Mouse (Mus musculus) liver, embryonic 12.5 days (tissue): ENCODE results near the gene Arhgef15. TPM values are rescaled to one million over a fixed set of nuclear protein-coding genes. Genes with fewer than 3 reads are reported as not detected.

Experiments used
- ATAC-seq: fragments of 200-750 bp; cut with Nextera tagmentation; 2 replicates; pipeline ENCODE4 v1.8.0; 2017; ENCODE audit warnings: moderate number of reproducible peaks, mild to moderate bottlenecking, moderate library complexity
- H3K27ac ChIP-seq: fragments of 300-500 bp; sonication (generic); 2 replicates; pipeline ENCODE4 v1.5.1; 2016; ENCODE audit warnings: mild to moderate bottlenecking
- H3K27me3 ChIP-seq: fragments of 300-500 bp; sonication (generic); replicated peaks from 2 replicates; pipeline ENCODE4 v1.6.1; 2016; ENCODE audit warnings: mild to moderate bottlenecking, moderate library complexity
- H3K36me3 ChIP-seq: fragments of 300-500 bp; sonication (generic); 2 replicates; pipeline ENCODE4 v1.6.1; 2016; ENCODE audit warnings: mild to moderate bottlenecking, moderate library complexity
- H3K4me1 ChIP-seq: fragments of 300-500 bp; sonication (generic); 2 replicates; pipeline ENCODE4 v1.6.1; 2016
- H3K4me2 ChIP-seq: fragments of 300-500 bp; sonication (generic); 2 replicates; pipeline ENCODE4 v1.6.1; 2016; ENCODE audit warnings: mild to moderate bottlenecking, moderate library complexity
- H3K4me3 ChIP-seq: fragments of 300-500 bp; sonication (generic); 2 replicates; pipeline ENCODE4 v1.5.1; 2016; ENCODE audit warnings: mild to moderate bottlenecking, moderate library complexity
- H3K9ac ChIP-seq: fragments of 300-500 bp; sonication (generic); 2 replicates; pipeline ENCODE4 v1.6.1; 2016; ENCODE audit warnings: mild to moderate bottlenecking, moderate library complexity
- H3K9me3 ChIP-seq: fragments of 300-500 bp; sonication (generic); replicated peaks from 2 replicates; pipeline ENCODE4 v1.6.1; 2016; ENCODE audit warnings: mild to moderate bottlenecking, moderate library complexity
- WGBS: fragments of 180-500 bp; shearing (Covaris S2); methylation state at CpG from one replicate; pipeline ENCODE4 v1.1.7; 2016; ENCODE audit not compliant: insufficient replicate concordance; 5-methylcytosine and 5-hydroxymethylcytosine counted together
- microRNA-seq: library from miRNA; unstranded; fragments of <30 nt; microRNA quantifications from one replicate; pipeline ENCODE4, GENCODE M21; 2017
- polyA plus RNA-seq: library from polyadenylated mRNA; unstranded; fragments of >200 nt; fragmentation: Nextera tagmentation; extraction: Ambion mirVana; gene quantifications from 2 replicates; pipeline ENCODE4 v1.2.1, GENCODE M21; 2016

Arhgef15 gene
- polyA plus RNA-seq, 1 experiment from 2014 or later = 3.0 TPM

GRCm38 (mm10) chr11:68901351-68902046 is 55.8 kb downstream of the Arhgef15 start, which contains the start of gene Rpl26:
Gene Rpl26 (plus strand): TSS chr11:68901583.
- peaks cover 43% of the 10 kb centered on the region for H3K36me3 ChIP-seq
- peak within 1 kb of the TSS; percentile 90 for H3K27ac ChIP-seq
- no peaks in the 10 kb centered on the region for H3K27me3 ChIP-seq
- peak within 1 kb of the TSS; percentile 96 for H3K9ac ChIP-seq
- WGBS = under 1% methylated on average over 52 of the region's 52 CpGs
- peak; percentile 78 for ATAC-seq
- peak within 1 kb of the TSS; percentile 88 for H3K4me2 ChIP-seq
- no peaks in the 10 kb centered on the region for H3K9me3 ChIP-seq
- H3K4me1 ChIP-seq = peaks cover 61% of the 10 kb centered on the region
- peak within 1 kb of the TSS; percentile 96 for H3K4me3 ChIP-seq

GRCm38 (mm10) chr11:68900519-68901350 is 56.5 kb downstream of the Arhgef15 start:
- H3K4me1 ChIP-seq = peaks cover 68% of the 10 kb centered on the region
- H3K27me3 ChIP-seq = no peaks in the 10 kb centered on the region
- no peaks in the 10 kb centered on the region for H3K9me3 ChIP-seq
- H3K4me2 ChIP-seq = peak overlapping the region; percentile 88
- H3K4me3 ChIP-seq = peak overlapping the region; percentile 96
- ATAC-seq = no peak
- peak overlapping the region; percentile 41 for H3K27ac ChIP-seq
- 31% methylated on average over 31 of the region's 31 CpGs for WGBS
- peaks cover 35% of the 10 kb centered on the region for H3K36me3 ChIP-seq
- peak overlapping the region; percentile 96 for H3K9ac ChIP-seq

GRCm38 (mm10) chr11:68899815-68900214 is 57.5 kb downstream of the Arhgef15 start:
- Histone ChIP-seq H3K36me3 (peaks cover 26% of the 10 kb centered on the region), H3K9me3 (no peaks in the 10 kb centered on the region), H3K4me3 (no peak overlapping the region), H3K4me1 (peaks cover 72% of the 10 kb centered on the region), H3K4me2 (0 out of 2 replicates have a peak overlapping the region, but pooled peaks have one; percentile 7), H3K27me3 (no peaks in the 10 kb centered on the region), H3K27ac (no peak overlapping the region; the same call in 1 of the 2 replicates), H3K9ac (no peak overlapping the region)
- ATAC-seq = no peak
- WGBS = 70% methylated on average over 8 of the region's 8 CpGs

GRCm38 (mm10) chr11:68898790-68899189 is 58.5 kb downstream of the Arhgef15 start:
- H3K9ac ChIP-seq = no peak overlapping the region
- 24% methylated on average over 6 of the region's 6 CpGs for WGBS
- peaks cover 75% of the 10 kb centered on the region for H3K4me1 ChIP-seq
- H3K27me3 ChIP-seq = no peaks in the 10 kb centered on the region
- peak; percentile 40 for ATAC-seq
- no peak overlapping the region for H3K4me3 ChIP-seq
- peaks cover 16% of the 10 kb centered on the region for H3K36me3 ChIP-seq
- H3K9me3 ChIP-seq = no peaks in the 10 kb centered on the region
- peak overlapping the region; percentile 73 for H3K27ac ChIP-seq
- peak overlapping the region; percentile 4; the same call in 1 of the 2 replicates for H3K4me2 ChIP-seq

GRCm38 (mm10) chr11:68897838-68898237 is 59.4 kb downstream of the Arhgef15 start:
- H3K4me3 ChIP-seq = no peak overlapping the region
- H3K27me3 ChIP-seq = no peaks in the 10 kb centered on the region
- H3K9me3 ChIP-seq = no peaks in the 10 kb centered on the region
- H3K27ac ChIP-seq = peak overlapping the region; percentile 73; the same call in 1 of the 2 replicates
- no peak overlapping the region for H3K4me2 ChIP-seq
- WGBS = 50% methylated on average over 6 of the region's 6 CpGs
- H3K36me3 ChIP-seq = peaks cover 6% of the 10 kb centered on the region
- ATAC-seq = no peak
- H3K9ac ChIP-seq = 0 out of 2 replicates have a peak overlapping the region, but pooled peaks have one; percentile 17
- H3K4me1 ChIP-seq = peaks cover 73% of the 10 kb centered on the region

- 50% methylated on average over 4 of the region's 4 CpGs for WGBS
- Histone ChIP-seq H3K4me3 (no peak overlapping the region), H3K9ac (no peak overlapping the region), H3K27me3 (no peaks in the 10 kb centered on the region), H3K4me1 (peaks cover 75% of the 10 kb centered on the region), H3K27ac (peak overlapping the region; percentile 88), H3K4me2 (no peak overlapping the region; the same call in 1 of the 2 replicates), H3K9me3 (no peaks in the 10 kb centered on the region), H3K36me3 (no peaks in the 10 kb centered on the region)
- no peak for ATAC-seq
Observed at GRCm38 (mm10) chr11:68897120-68897519, 60.2 kb downstream of the Arhgef15 start.

- Histone ChIP-seq H3K27ac (peak overlapping the region; percentile 88), H3K9ac (no peak overlapping the region), H3K4me1 (peaks cover 79% of the 10 kb centered on the region), H3K4me2 (peak overlapping the region; percentile 23), H3K9me3 (no peaks in the 10 kb centered on the region), H3K36me3 (no peaks in the 10 kb centered on the region), H3K4me3 (no peak overlapping the region), H3K27me3 (no peaks in the 10 kb centered on the region)
- peak; percentile 79 for ATAC-seq
- WGBS = 52% methylated on average over 5 of the region's 5 CpGs
Observed at GRCm38 (mm10) chr11:68896247-68896646, 61.0 kb downstream of the Arhgef15 start.

- Histone ChIP-seq H3K4me1 (peaks cover 67% of the 10 kb centered on the region), H3K9me3 (no peaks in the 10 kb centered on the region), H3K9ac (no peak overlapping the region), H3K27me3 (no peaks in the 10 kb centered on the region), H3K4me2 (no peak overlapping the region), H3K4me3 (no peak overlapping the region), H3K36me3 (no peaks in the 10 kb centered on the region), H3K27ac (no peak overlapping the region)
- no peak for ATAC-seq
- 67% methylated on average over 12 of the region's 12 CpGs for WGBS
Observed at GRCm38 (mm10) chr11:68893911-68894464, 63.3 kb downstream of the Arhgef15 start.

Small RNAs within 50 kb of the gene (microRNA-seq; reads per million reads assigned to microRNA genes)
- gene Mir3062 = 9.5 reads per million, percentile 21 among the genes with 10 or more reads in this experiment

Other genes with a start within 250 kb of the Arhgef15 start
- 40.4 and 42.0 TPM in 2 replicates for gene Ndel1, start 85.6 kb downstream of the Arhgef15 start, polyA plus RNA-seq
- 0.07 and 0.10 TPM in 2 replicates for gene Rnf222, start 68.9 kb downstream of the Arhgef15 start, polyA plus RNA-seq
- 938 and 976 TPM in 2 replicates for gene Rpl26, start 55.9 kb downstream of the Arhgef15 start, polyA plus RNA-seq
- not detected in 2 replicates for gene Odf4, start 30.4 kb downstream of the Arhgef15 start, polyA plus RNA-seq
- gene Slc25a35, start 10.7 kb upstream of the Arhgef15 start, polyA plus RNA-seq = 0.87 and 0.90 TPM in 2 replicates
- gene Rangrf, start 17.7 kb upstream of the Arhgef15 start, polyA plus RNA-seq = 54.7 and 61.0 TPM in 2 replicates
- 42.2 and 44.4 TPM in 2 replicates for gene Pfas, start 51.0 kb upstream of the Arhgef15 start, polyA plus RNA-seq
- gene Ctc1, start 58.4 kb upstream of the Arhgef15 start, polyA plus RNA-seq = 31.4 and 34.2 TPM in 2 replicates
- 142 TPM in 2 replicates for gene Aurkb, start 88.2 kb upstream of the Arhgef15 start, polyA plus RNA-seq
- gene Borcs6, start 102.2 kb upstream of the Arhgef15 start, polyA plus RNA-seq = 5.3 and 6.1 TPM in 2 replicates
- gene Tmem107, start 113.3 kb upstream of the Arhgef15 start, polyA plus RNA-seq = 32.0 and 34.8 TPM in 2 replicates
- 26.3 and 27.5 TPM in 2 replicates for gene Vamp2, start 131.0 kb upstream of the Arhgef15 start, polyA plus RNA-seq
- 2.5 and 4.0 TPM in 2 replicates for gene Per1, start 137.7 kb upstream of the Arhgef15 start, polyA plus RNA-seq
- gene Hes7, start 162.9 kb upstream of the Arhgef15 start, polyA plus RNA-seq = 0.44 and 0.46 TPM in 2 replicates
- gene 9130213A22Rik, start 165.1 kb upstream of the Arhgef15 start, polyA plus RNA-seq = 0.14 TPM in 1 of 2 replicates, not detected in the other
- gene Aloxe3, start 168.4 kb upstream of the Arhgef15 start, polyA plus RNA-seq = not detected in 2 replicates
- not detected in 2 replicates for gene Alox12b, start 199.5 kb upstream of the Arhgef15 start, polyA plus RNA-seq
- not detected in 2 replicates for gene Alox8, start 240.4 kb upstream of the Arhgef15 start, polyA plus RNA-seq